Mouse (Mus musculus): Measurements from ENCODE around the gene Bcorl1.

Gene Bcorl1

DNA sequence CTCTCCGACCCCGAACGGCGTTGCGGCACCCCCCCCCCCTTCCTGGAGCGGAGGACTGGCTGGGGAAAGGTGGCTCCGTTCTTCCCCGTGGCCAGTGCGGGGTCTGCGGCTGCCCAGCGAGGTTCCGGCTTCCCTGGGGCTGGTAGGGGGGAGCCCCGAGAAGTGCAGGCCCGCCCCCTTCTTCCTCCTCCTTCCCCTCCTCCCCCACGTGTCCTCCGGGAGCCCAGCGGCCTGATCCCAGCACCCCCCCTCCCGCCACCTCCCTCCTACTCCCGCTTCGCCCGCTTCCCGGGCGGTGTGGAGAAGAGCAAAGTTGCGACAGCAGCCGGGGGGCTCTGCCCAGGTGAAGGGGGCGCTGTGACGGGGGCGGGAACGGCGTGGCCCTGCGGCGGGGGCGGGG, at the start of gene Bcorl1:
TSS of gene Bcorl1 (plus strand) at position 218 of the 400 bp plus-strand sequence.
- DNase-seq, result peak; percentile 65 to 70

DNA sequence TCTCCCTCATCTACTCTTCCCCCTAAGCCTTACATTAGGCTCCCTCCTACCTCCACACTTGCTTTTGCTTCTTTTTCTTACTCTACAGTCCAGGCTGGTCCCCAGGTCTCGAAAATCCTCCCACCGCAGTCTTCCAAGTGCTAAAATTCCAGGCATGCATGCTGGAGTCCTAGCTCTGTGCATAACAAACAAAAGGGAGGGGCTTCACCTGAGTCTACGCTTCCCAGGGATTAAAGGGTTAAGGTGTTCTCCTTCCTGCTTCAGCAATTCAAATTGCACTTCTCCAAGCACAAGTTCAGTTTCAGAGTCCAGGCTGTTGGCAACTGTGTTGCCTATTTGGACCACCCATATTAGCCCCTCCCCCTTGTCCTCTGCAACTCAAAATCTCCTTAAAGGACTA, 49.7 kb upstream of the Bcorl1 start:
- DNase-seq, result no peak

DNA sequence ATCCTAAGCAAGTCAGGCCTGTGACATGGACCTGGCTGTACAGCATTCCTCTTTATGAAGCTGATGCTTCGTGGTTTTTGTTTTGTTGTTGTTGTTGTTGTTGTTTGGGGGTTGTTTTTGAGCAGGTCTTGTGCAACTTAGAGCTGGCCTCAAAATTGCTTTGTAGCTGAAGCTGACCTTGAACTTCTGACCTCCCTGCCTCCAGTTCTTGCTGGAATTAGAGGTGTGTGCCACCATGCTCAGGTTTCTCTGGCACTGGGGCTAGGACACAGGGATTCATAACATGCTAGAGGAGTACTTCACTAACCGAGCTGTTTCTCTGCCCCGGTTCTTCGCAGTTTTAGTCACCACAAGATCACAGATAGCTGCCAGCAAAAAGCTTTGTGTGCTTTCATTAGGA, 35.8 kb upstream of the Bcorl1 start:
- DNase-seq, result no peak

DNA sequence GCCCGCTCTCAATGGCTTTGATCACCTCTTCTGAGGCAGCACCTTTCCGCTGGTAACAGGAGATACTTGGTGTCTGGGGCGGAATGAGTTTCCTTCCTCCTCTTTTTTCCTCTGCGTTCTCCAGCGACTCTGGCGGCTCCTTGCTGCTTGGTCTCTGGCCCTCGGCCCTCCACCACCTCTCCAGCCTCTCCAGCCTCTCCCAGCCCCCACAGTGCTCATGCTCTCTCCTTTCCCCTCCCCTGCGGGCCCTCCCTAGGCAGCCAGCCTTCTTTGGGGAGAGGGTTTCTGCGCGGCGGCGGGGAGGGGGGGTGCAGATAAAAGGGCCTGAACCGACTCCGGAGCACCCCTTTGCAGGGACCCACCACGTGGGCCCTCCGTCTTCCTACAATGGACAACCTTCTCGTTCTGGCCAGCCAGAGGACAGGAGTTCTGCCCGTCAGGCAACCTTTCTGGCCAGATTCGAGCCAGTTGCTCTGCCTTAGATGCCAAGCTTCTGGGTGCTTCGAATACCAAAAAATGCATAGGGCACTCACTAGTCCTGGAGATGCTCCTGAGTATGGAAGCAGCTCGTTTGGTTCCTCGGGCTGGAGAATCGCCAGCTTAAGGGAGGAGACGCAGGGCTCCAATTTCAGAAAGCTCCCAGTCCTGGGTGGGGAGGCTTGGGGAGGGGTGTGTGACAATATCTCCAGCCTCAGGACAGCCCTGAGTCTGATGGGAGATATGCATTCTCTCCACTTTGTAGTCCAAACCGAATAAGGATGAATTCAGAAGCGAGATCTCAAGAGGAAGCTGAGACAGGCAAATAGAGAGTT, 30.2 kb upstream of the Bcorl1 start:
- DNase-seq, result no peak

DNA sequence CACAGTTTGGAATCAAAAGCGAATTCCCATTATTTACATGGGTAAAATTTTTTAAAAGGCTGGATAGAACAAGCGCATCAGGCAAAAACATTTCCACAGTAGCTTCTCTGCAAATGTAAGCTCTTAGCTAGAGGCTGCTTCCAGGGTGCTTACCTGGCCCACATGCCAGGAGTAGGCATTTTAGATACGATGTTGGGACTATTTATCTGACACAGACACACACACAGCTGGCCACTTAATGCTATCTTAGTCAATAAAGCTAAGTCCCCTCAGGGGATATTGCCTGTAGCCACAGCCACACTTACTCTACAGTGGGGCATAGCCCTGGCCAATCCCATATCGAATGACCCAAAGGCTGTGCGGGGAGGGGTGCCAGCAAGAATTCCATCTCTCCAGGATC, 29.4 kb upstream of the Bcorl1 start:
- DNase-seq, result no peak

DNA sequence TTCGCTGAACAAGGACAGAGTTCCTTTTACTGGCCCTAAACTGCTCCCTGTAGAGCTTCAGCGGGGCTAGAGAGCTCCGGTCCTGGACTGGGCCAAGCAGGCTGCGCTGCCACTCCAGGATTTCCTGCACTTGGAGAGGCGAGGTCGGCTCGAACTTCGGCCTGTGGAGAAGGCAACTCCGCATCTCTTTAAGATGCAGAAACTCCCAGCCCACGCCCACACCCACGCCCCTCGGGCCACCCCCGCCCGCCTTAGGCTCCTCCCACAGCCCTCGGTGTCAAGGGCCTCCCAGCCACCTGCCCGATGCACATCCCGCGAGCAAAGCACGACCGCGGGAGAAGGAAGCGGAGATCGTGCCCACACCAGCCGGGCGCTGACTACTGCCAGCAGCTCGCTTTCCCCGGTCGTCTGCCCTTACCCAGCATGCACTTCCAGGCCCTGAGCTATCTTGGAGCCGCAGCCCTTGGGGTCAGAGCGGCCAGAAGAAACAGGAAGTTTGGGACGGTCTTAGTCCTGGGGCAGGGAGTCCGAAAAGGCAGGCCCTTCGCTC, 26.6 kb upstream of the Bcorl1 start:
- DNase-seq, result peak; percentile 91 to 93

DNA sequence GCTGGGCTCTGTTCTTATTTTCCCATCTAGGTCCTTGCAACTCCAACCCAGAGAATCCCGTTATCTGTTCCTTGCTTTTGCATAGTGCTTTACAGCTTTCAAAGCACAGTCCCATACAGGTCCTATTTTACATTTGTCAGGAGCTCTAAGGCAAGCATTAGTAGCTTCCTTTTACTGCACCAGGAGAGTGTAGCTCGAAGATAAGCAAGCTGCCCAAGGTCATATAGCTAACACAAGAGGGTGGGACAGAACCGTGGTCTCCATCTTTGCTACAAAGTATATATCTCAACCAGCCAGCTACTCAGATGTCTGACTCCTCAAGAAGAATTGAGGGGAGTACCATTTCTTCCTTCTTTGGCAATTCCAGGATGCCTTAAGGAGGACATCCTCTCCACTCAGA, 23.7 kb upstream of the Bcorl1 start:
- DNase-seq, result no peak

DNA sequence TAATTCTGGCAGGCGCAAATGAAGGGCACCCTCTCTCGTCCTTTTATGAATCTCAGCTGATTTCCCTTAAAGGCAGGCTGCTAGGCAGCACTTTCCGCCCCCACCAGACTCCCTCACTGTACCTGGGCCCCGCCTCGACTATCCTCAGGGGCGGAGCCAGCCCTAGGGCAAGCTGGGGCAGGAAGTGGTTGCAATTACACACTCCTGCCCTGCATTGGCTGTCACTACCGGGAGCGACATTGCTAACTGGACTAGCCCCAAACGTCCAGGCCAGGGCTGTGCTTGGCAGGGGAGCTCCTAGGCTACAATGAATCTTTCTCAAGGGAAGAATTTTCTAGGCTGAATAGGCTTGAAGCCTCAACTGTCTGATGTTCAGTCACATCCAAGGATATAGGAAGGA, 23.0 kb upstream of the Bcorl1 start:
- peak; percentile 51 to 52 for DNase-seq

DNA sequence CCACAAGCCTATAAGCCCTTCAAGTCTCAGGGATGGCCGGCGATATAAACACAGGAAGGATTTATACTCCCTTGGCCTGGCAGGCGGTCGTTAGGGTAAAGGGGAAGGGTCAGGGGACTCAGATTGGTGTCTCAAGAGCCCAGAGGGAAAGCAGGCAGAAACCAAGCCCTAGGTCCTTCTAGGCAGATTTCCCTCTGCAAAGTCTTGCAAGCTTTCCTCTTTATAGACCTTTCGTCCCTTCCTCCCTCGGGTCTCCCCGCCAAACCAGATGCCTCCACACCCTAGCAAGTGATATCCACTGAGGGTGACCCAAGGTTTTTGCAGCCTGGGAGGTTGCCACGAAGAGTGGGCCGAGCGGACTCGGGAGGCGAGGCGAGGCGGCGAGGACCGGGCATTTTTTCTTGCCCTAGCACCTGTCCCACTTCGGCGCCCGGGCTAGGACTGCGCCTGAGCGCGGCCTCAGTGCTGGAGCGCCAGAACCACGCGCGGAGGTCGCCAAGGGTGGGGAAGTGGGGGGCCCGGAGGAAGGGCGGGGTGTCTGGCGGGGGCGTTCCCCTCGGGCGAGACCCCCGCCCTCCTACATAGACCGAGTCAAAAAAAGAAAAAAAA, 613 bp upstream of the Bcorl1 start:
- DNase-seq, result peak; percentile 4 to 12

DNA sequence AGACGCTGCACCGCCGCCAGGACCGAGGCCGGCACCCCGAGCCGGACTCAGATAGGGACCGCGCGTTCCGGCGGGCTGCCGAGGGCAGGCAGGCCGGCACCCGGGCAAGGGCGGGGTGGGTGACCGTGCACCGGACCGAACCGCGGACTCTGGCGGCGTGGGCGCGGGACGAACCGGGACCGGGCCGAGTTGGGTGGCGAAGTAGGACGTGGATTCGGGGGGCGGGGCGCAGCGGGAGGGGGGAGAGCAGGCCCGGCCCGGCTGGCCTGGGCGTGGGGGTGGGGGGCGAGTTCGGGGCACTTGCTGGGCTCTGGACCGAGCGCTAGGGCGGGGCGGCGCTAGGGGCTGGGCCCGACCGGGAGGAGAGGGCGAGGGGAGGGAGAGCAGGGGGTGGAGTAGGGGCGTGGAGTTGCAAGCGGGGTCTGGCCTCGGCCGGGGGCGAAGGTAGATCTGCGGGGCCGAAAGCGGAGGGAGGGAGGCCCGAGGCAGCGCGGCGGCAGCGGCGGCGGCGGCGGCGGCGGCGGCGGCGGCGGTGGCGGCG, 533 bp downstream of the Bcorl1 start:
- peak; percentile 70 to 80 for DNase-seq

DNA sequence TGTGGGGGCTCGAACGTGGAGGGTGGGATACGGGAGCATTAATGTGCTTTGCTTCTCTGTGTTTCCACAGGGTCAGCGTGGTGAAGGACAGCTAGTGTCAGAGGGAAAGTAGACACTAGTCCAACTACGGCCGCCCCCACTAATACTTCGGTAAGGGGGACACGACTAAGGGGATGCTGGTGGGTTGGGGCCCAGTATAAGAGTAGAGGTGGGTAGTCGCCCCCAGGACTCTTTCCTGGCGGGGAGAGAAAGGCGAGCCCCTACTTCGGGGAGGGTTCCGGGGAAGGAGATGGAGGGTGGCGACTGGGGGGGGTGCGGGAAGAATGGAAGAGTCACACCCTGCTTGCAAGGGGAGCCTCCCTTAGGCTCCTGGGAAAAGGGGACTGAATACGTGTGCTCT, 1.6 kb downstream of the Bcorl1 start:
- peak; percentile 3 to 8 for DNase-seq

DNA sequence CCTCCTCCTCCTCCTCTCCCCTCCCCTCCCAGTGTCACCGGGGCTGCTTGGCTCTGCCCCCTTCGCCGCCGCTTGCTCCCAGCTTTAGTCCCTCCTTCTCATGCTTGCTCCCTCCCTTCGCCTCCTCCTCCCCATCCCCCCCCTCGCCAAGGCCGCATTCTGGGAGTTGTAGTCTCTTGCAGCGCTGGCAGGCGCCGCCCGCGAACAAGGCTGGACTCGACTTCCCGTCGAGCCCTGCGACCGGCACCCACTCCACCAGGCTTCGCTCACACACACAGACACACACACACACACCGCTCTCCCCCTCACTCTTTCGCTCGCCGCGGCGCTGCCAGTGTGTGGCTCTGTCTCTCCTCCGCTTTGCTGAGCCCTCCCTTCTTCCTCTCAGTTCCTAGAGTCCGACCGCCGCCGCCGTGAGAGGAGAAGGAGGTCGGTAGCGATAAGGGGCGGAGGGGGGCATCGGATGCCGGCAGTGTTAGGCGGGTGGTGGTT, 2.3 kb downstream of the Bcorl1 start:
- DNase-seq, result peak; percentile 91 to 92

DNA sequence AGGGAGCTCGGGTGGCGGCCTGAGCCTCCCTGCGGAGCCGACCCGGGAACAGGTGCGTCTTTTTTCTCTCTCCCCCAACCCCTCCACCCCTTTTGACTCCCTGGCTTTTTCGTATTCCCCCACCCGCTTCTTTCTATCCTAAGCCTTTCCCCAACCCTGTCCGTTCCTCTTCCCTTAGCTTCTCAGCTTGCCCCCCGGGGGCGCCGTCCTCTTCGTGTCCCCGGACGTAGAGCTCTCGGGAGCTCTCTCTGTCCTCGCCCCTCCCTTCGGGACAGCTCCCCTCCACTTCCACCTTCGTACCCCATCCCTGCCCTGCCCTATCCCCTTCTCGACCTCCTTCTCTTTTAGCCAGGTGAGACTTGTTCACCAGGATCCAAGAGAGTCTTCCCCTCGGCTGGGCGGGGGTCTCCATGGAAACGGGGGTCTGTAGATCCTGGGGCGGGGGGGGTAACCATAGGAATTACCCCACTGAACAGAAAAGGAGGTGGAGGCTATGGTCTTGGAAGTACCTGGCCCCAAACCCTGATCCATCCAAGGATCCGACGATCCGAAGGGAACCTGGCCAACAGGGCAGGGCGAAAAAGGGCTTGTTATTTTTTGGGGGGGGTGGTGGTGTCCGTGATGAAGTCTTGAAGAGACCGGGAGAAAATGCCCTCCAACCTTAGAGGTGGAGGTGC, 2.9 kb downstream of the Bcorl1 start:
- DNase-seq, result peak; percentile 5 to 6

DNA sequence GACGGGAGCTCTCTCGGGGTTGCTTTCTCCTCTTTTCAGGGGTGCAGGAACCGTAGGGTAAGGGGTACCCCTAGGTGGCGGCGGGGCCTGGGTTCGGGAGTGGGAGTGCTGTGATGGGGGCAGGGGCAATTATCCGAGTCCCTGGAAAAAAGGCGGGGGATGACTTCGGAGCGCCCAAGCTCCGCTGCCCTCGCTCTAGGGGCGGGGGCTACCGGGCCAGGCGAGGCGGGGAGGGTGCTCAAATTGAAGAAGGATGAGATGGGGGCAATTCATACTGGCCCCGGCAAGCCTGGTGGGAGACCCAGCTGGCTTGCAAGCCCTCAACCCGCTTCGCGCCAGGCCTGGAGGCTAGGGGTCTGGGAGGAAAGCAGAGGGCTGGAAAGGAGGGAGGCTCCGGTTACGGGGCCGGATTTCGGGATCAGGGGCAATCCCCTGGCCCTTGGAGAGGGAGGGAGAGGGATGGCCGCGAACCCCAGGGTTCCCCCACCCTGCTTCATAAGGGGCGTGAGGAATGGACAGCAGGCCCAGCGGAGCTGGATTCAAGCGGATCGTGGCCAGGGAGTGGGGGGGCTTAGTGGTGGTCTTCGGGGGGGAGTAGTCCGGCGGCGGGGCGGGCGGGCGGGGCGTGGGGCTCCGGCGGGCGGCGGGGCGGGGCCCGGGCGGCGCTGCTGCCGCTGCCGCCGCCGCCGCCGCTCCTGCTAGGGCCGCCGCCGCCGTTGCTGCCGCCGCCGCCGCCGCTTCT, 3.7 kb downstream of the Bcorl1 start:
- DNase-seq, result peak in 1 of 2 experiments; percentile 5

DNA sequence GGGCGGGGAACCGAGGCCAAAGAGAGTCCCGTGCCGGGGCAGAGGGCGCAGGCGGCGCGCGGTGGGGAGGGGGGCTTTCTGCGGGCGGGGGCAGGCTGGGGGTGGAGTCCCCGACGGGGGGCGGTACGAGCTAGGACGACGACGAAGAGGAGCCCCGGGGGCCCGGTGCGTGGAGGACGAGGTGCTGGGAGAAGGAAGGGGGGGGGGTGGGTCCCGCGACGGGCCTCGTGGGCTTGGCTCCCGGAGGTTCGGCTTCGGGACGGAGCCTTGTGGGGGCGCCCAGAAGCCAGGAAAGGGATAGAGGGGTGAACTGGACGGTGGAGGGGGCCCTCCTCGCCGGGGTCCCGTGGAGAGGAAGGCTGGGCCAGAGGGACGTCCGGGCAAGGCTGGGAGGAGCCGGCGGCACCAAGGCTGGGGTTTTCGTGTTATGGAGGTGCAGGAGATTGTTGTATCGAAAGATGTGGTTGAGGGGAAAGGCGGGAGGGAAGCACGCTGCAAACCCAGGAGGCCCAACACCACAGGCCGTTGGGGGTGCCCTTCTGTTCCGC, 4.3 kb downstream of the Bcorl1 start:
- peak; percentile 10 to 15 for DNase-seq

DNA sequence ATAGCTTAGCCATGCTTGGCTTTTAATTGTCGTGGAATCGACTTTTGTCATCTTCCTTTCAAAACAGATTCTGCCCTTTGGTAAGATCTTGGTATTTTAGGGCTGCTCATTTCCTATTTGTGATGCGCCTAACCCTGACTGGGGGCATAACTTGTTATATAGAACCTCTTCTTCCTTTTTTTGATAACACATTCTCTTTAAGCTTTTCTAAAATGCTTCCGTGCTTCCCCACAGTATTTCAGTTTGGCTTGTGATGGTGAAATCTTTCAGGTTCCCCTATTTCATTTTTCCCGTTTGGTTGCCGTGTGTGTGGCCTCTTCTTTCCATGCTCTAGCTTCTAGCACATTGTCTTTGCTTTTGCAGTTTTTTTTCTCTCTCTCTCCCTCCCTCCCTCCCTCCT, 14.2 kb downstream of the Bcorl1 start:
- DNase-seq, result no peak

DNA sequence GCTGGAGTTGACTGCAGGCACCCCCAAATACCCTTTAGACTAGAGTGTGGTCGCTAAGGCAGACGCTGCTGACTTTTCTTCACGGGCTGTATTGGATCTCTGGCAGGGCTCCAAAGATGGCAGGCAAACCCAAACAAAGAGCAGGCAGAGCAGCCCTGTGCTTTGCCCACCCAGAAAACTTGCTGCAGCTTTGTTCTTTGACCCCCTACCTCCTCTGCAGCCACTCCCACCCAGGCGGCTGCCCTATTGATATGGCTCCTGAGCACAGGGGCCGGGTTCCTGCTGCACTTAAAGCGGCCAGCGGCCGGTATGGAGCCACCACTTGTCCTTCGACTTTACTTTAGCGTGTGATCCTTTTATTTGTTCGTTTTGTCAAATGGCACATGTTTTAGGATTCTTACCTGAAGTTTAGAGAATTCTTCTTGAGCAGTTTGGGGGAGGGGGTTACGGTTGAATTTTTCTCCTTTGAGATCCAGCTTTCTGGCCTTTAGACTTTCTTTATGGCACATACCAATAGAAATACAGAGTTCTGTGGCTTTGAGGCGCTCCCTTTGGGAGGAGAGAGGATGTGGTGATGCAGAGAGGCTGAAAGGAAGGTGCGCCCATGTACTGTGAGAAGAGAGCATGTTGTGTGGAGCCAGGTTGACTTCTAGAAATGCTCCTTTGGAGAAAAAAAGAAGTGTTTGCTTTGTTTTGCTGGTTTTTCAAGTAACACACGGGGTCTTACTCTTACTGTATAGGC, 24.8 kb downstream of the Bcorl1 start:
- no peak for DNase-seq

DNA sequence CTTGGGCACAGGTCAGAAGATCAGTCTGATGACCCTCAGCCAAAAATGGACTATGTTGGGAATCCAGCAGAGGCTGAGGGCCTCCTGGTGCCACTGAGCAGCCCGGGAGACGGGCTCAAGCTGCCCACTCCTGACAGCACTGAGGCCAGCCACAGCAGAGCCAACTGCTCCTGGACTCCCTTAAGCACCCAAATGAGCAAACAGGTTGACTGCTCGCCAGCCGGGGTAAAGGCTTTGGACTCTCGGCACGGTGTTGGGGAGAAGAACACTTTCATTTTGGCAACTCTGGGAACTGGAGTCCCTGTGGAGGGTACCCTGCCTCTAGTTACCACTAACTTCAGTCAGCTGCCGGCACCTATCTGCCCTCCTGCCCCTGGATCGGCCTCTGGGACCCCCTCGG, 26.7 kb downstream of the Bcorl1 start:
- DNase-seq, result no peak

DNA sequence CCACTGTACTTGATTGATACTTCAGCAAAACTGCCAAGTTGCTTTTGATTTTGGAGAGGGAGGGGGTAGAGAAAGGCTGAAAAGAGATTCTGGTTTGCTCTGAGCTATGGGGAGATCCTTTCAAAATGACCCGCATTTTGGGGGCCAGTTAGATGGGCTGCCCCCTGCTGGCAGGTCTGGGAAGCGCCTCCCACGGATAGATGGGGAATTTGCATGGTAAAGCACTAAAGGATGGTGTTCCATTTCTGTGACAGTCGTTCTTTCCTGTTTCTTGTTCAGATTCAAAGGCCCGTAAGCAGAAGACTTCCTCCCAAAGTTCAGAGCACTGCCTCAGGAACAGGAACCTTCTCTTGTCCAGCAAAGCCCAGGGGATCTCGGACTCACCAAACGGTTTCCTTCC, 42.5 kb downstream of the Bcorl1 start:
- DNase-seq, result peak; percentile 12 to 30

DNA sequence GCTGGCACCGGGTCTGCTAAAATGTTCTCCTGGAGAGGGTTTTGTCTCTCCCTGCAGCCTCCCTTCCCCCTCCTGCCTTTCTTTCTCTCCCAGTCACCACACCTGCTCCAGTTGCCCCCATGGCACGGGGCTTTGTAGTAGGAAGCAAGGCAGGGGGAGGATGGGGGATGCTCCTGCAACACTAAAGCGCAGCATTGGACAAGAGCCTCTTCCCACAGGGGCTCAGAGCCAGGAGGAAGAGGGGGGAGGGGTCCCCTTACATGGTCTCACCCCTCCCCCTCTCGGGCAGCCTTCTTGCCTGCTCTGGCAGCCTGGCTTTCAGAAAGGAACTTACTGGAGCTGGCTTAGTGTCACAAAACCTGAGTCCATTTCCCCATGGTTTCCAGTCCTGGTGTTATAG, 44.8 kb downstream of the Bcorl1 start:
- no peak for DNase-seq

DNA sequence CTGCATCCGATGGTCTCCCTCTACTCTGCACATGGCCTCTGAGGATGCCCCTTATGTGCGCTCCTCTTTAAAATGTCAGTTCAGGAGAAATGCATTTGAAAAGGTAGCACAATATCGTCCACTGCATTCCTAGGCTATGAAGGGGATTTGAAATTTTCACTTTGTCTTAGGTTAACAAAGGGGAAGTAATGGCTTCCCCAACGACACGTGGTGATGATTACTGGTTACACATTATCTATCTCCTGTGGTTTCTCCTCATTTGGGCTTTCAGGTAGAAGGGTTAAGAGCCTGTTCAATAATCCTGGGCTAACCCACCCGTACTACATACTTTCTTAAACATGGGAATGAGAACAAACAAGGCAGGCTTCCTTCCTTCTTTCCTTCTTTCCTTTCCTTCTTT, 48.2 kb downstream of the Bcorl1 start:
- DNase-seq, result no peak

Measured in lung, adult 18-20 months (tissue).